Mouse (Mus musculus): ENCODE measurements at regions not wholly inside any gene's neighbourhood (a gene's known extent, or its start where the extent isn't known, plus 50 kb on each side); places are given as distances from the start of the nearest gene placed in this dataset.

DNA sequence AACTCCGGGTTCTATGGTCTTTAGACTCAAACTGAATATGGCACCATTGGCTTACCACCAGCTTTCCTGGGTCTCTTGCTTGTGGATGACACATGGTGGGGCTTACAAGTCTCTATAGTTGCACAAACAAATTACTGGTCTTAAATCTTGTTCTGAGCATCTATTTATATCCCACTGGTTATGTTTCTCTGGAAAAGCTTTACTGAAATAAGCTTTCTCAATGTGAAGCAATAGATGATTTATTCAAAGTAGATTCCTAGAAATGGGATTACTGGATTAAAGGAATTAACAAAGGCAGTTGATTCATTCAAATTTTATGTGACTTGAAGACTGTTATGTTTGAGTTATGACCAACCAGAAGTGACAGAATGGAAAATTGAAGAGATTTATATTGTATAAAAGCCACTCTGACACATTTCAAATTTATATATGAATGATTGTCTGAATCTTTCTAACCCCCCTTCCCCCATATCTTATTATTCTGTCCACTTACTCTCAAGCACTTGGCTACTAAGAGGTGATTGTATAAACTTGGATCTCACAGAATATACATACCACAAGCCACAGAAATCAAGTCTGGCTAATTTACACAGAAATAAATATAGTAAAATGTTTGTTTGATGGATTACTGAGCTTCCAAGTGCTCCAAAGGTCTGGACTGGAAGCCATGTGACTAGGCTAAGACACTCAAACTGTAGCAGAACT lies 113.4 kb upstream of the C1qtnf3 start:
- no peak for DNase-seq (ENCODE audit: low spot score in 2 of 2)

DNA sequence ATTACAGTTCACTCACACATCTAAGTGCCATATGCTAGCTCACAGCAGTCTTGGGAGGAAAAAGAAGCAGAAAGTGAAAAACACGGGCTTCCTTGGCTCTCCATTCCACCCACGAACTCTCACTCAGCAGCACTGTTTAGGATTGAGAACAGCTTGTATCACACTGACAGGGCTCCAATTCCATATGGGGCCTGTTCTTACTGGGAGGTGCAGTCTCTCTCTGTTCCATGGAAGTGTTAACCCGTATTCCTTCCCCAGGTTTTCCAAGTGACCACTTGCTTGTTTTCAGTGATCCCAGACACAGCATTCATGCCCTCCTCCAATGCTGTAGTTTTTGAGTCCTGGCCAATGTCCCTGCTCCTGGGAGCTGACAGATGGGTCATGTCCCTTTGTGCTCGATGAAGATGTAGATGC lies 111.5 kb upstream of the C1qtnf3 start:
- peak in 1 of 2 experiments; percentile 20 for DNase-seq (ENCODE audit: low spot score in 2 of 2)

DNA sequence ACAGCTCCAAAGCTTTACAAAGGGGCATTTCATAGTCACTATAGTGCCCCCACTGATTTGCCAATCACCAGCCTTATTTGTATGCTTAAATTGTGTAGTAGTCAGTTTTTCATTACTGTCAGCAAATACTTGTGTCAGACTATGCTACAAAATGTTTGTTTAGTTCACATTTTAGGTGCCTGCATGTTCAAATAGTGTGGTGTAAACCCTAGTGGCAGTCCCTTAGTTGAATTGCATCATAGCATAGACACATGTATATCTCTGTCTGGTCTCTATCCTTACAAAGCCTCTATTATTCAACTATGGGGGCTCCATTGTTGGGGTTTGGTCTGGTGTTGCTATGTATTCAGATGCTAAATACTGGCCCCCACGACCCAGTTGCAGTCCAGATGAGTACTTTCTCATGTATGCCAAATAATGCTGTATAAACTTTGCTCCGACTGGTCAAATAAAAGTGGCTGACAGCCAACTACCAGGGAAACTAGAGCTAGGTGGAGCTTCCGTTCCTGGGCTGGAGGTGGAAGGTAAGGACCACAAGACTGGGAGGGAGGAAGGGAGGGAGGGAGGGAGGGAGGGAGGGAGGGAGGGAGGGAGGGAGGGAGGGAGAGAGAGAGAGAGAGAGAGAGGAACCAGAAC lies 109.0 kb upstream of the C1qtnf3 start:
- DNase-seq (ENCODE audit: low spot score in 2 of 2) = no peak

DNA sequence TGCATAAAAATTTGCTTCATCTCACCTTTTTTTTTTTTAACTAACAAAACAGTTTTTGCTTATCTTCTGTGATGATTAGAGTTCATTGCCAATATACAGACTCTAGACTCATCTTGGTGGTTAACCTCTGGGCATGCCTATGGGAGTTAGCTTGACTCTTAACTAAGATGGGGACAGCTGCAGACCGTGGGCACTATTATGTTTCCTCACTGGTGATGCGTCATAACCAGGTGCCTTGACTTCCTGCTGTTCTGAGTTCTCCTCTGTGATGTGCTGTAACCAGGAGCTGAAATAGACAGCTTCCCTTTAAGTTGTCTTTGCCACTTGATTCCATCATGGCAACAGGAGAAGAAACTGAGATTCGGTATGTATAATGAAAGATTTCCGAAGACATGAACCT lies 105.4 kb upstream of the C1qtnf3 start:
- no peak for DNase-seq (ENCODE audit: low spot score in 2 of 2)

DNA sequence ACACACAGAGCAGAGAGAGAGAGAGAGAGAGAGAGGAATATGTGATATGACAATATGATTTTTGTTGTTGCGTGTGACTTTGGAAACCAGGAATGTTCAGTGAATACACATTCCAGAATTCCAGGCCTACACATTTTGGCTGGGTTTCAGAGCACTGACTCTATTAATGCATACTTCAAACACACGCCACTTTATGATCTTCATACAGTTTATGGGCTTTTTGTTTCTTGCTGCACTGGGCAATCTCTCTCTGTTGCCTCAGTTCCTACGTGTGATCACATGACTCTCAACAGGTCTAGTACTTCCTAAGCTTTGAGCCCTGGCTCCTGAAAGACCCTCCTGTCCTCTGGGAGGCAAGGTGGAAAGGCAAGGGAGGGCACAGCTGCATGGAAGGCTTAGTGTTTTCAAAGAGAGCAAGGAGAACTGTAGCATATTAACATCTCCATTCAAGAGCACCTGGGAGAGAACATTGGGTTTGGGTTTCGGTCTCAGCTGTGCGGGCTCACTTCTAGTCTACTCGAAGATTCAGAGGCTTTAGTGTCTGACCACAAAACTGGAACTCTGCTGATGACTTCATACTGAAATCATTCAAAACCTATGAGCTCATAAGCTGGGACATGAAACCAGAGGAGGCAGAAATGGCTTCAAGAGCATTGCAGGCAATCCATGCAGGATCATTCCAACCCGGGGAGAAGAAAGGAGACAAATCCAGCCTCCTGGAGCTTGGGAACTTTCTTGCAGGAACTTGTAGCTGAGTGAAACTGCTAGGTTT lies 87.9 kb upstream of the C1qtnf3 start:
- no peak for DNase-seq (ENCODE audit: low spot score in 2 of 2)

DNA sequence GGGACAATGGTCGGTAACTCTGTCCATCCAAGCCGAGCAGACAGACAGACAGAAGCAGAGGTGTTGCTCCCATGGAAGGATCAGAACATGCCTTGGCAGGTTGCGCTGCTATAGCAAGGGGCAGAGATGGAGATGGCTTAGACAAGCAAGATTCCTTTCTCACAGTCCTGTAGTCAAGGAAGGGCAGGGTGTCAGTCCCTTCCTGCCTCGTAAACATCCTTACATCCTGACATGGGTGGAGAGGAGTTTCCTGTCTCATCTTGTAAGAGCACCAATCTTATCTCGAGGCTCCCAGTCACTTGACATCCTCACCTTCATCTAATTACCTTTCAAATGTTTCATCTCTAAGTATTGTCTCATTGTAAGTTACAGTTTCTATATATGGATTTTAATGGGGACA lies 87.0 kb upstream of the C1qtnf3 start:
- no peak for DNase-seq (ENCODE audit: low spot score in 2 of 2)

DNA sequence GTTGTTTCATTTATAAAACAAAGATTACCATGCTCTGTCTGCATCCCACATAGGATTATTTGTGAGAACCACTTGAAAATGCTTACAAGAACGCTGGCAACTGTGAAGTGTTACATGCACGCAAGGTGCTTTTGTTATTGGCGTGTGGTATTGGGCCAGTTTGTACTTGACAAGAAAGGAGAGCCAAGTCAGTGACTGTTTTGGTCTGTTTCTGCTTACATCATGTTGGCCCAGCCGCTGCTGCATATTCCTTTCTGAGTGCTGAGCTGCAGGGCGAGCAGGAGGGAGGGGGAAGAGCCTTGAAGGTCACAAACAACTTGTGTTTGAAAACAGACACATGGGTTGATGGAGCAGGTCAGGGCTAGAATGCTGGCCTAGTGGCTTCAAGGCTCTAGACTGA lies 85.3 kb upstream of the C1qtnf3 start:
- DNase-seq (ENCODE audit: low spot score in 2 of 2) = no peak

DNA sequence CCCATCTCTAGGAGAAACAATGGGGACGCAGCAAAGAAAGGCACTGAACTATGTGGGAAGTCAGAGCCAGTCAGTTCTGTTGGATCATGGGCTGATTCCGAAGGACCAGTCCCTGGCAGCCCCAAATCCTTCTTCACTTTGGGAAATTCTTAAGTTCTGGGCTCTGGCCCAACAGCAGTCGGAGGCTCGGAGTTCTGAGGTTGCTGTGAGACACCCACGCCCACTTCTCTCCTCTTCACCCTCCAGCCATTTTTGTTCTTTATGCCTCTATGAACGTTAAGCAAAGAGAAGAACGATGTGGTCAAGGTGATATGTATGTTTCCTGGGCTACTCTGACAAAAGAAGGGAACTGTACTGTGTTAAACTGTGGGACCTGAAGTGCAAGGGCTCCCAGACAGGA lies 84.0 kb upstream of the C1qtnf3 start:
- DNase-seq (ENCODE audit: low spot score in 2 of 2) = no peak

DNA sequence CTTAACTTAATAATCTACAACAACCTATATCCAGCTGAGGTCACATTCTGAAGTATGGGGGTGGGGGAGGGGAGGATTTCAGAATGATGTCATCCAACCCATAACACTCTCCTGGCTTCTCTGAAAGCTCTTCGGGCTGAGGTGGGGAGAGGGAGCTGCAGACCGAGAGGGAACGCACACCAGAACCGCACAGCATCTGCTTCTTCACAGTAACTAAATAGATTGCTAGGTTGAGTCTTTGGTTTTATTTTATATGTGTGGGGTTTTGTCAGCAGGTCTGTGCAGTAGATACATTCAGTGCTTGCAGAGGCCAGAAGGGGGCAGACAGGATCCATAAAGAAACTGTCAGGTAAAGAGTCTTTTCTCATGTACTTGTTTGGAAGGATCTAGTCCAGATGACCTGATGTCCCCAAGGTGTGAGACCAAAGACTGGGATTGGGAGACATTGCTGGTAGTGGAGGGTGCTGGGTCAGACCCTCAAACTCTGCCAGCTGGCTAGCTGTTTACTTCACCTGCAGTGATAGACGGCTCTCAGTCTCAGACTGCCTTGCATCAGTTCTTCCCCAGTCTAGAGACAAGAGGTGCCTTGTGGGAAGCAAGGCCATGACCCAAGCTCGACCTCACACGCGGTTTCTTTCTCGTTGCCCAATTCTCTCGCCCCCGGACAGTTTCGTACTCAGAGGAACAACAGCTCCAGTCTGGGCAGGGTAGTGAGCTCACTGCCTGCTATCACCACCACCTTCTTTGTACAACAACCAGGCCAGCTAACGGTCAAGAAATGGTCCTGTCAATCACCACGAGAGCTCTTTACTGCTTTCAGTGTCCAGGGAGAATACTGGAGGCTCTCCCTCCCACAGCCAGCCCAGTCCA lies 83.2 kb upstream of the C1qtnf3 start:
- no peak for DNase-seq (ENCODE audit: low spot score in 2 of 2)

DNA sequence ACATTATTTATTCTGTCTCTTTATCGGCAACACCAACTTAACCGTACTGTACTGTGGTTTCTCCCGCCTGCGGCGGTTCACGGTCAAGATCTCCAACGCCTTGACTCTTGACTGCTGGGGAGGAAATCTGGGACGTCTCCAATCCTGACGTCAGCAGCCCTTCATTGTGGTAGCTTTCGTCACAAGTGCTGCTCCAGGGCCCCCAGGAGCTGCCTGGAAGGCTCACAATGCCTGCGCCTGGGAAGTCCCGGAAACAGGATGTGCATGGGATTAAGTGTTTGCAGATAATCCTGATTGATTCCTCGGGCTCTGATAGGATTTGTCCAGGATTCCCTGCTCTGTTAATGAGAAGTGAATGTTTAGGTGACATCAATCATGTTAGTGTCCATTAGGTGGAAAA lies 82.3 kb upstream of the C1qtnf3 start:
- no peak for DNase-seq (ENCODE audit: low spot score in 2 of 2)

DNA sequence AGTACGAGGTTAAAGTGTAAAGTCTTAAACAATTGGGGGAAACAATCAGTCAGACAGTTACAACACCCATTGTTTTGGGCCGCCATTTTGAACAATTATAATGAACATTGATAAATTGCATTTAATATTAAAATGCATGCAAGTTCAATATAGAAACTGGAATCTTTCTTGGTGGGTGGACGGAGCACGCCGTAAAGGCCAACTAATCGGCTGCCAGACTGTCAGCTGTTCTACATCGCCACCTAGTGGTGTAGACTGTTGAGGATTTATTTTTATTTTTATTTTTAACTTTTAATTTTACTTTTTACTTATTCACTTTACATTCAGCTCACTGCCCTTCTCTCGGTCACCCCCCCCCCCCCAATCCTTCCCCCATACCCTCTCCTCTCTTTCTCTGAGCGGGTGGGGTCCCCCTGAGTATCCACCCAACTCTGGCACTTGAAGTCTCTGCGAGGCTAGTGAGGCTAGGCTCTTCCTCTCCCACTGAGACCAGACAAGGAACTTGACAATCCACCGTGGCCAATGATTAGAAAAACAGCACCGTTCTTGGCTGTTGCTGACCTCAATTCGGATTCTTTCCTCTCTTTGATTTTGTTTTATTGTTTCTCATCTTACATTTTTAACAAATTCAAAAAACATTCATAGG lies 79.7 kb upstream of the C1qtnf3 start:
- DNase-seq (ENCODE audit: low spot score in 2 of 2) = no peak

DNA sequence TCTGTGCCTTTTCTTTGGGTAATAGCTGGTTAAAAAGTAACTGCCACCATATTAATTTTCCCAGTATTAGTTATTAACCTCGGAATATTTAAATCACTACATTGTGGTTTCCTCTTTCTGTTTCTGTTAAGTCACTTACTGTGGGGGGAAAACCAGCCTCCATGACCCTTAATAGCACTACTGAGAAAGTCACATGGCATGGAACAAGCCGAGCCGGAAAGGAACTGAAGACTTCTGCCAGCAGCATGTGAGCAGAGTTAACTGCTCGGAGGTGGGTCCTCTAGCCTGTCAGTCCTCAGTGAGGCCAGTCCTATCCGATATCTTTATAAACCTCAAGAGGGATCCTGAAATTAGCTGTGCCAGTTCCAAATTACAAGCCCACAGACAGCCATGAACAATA lies 75.8 kb upstream of the C1qtnf3 start:
- DNase-seq (ENCODE audit: low spot score in 2 of 2) = no peak

DNA sequence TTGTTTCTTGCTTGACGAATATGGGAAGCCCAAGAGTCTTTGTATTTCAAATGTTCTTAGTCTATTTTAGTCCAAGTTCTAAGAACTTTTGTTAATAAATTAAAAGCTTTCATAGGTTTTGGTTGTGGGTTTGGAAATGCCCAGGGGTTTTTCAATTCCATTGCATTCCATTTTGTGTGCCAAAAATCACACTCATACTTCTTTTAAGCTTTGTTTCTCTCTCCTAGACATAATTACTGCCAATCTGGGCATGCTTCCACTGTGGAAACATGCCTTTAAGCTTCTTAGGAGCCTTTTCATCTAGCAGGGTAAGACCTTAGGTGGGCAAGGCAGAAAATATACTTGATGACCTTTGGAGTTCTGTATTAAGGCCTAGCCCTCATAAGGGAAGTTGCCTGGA lies 70.4 kb upstream of the C1qtnf3 start:
- no peak for DNase-seq (ENCODE audit: low spot score in 2 of 2)

DNA sequence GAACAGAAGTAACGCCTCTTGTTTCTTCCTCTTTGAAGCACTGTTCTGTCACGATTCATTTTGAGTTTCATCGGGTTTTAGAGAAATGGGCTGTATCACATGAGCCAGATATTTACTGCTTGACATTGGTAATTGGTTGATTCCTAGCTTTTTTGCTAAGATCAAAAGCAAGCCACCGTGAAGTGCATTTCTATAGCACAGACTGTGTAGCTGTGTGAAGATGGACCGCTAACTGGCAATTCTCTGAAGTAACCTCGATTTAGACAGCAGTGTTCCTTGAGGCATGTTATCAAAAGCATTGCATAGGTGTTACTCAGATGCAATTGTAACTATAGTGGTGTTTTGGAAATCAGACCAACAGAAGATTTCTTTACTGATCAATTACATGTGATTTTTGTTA lies 64.1 kb upstream of the C1qtnf3 start:
- DNase-seq (ENCODE audit: low spot score in 2 of 2) = no peak

DNA sequence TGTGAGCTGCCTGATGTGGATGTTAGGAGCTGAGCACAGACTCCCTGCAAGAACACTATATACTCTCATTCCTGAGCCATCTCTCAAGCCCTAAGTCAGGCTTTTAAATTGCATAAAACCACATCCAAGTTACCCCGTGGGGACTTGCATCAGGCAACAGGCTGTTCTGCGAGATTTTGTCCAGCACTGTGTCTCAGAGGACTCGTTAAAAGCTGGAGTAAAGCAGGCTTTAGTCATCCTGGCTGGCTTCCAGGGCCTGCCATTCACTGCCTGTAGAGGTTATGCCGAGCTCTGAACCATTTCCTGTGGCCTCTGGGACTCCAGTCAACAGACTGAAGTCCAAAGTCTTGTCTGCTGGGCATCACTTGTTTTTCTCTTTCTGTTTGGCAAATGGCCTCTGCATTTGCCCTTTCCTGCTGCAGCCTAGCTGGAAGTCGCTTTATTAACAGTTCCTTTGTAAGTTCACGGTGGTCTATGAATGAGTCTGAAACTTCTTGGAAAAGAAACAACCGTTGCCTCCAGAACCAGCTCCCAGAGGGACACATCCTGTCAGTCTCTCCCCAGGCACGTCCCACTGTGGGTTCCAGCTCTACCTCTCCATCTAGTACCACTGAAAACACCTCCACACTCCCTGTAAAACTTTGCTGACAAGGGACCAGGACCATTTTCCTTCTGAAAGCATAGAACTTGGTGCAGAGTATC lies 61.8 kb upstream of the C1qtnf3 start:
- DNase-seq (ENCODE audit: low spot score in 2 of 2) = peak; percentile 39 to 46

DNA sequence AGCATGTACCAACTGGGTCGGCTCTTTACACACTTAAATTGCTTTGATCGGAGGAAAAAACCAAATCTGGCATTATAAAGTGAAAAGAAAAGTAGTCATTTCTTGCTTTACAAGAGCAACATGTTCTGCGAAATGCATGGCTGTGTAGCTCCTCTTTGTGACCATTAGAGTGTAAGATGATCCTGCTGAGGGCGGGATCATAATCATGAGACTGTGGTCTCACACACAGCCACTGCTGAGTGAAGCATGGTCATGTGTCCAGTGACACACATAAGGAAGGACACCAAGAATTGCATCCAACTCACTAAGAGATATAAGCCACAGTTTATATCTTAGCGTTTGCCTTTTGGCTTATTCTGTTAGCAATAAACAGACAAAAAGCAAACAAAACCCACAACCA lies 53.8 kb upstream of the C1qtnf3 start:
- DNase-seq (ENCODE audit: low spot score in 2 of 2) = no peak

DNA sequence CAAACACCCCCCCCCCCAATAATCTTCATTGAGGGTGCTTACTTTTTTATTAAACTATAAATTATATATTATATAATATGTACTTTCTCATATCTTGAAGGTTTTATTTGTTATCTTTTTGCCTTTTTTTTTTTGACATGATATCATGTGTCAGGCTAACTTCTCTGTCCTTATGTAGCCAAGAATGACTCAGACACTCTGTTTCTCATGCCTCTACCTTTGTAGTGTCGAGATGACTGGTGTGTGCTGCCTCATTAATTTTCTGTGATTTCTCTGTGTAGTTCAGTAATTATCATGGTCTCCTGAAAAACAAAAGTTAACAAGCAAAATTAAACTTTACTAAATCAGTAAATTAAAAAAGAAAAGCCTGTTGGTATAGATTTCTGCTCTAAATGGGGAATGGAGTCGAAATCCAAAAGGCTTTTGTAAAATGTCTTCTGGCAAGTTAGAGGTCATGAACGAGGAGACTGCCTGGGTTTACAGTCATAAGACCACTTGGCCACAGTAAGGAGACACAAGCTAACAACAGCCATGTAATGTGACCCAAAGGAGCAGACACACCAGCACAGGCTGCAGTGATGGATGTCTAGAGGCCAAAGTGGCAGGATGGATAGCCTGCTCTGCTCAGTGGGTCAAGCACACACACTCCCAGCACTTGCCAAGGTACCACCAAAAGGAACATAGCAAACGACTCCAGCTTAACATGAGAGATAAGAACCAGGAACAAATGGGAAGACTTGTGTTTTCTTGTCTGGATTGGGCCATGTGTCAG lies 53.2 kb upstream of the C1qtnf3 start:
- no peak for DNase-seq (ENCODE audit: low spot score in 2 of 2)

DNA sequence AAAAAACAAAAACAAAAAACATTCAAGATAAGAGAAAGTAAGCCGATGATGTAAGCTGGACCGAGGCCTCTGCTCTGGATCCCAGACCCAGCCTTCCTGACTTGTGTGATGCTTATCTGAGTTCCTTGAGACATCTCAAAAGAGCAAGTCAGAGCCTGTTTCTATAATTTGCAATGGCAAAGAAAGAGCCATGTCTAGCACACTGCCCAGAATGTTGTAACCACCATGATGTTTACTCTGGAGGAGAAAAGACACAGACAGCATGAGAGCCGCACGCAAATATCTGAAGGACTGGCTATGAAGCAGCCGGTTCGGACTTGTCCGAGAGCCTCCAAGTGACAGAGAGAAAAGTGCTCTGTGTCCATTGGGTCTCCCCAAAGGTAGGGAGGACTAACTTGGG lies 52.2 kb upstream of the C1qtnf3 start:
- no peak for DNase-seq (ENCODE audit: low spot score in 2 of 2)

DNA sequence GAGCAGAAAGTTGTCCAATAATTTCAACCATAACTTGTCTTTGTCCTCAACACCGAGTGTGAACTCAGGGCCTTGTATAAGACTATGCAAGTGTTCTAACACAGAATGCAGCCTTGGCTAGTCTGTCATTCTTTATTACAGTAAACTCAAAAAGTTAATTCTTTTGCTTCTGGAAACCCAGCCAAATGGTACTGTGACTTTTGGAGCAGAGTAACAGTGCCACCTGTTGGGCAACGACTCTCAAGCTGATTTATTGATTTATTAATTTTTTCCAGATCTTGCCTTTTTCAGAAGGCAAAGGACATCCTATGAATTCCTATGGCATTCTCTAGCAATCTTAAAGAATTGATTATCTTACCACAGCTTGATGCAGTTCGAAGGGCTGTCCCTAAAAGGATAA lies 51.1 kb upstream of the C1qtnf3 start:
- peak; percentile 54 to 64 for DNase-seq (ENCODE audit: low spot score in 2 of 2)

Measured in layer of hippocampus, postnatal 10 days (tissue).